Mouse (Mus musculus): Measurements from ENCODE around the gene Znfx1. TPM values are rescaled to one million over a fixed set of nuclear protein-coding genes. Genes with fewer than 3 reads are reported as not detected.

The Znfx1 gene
- total RNA-seq, 1 experiment from 2014 or later: 37.7 TPM

- peak; percentile 45 for DNase-seq
Observed at GRCm38 (mm10) chr2:166995021-166995795, 67.6 kb downstream of the Znfx1 start.

- DNase-seq: peak; percentile 28
Observed at GRCm38 (mm10) chr2:166991945-166992344, 70.9 kb downstream of the Znfx1 start.

- no peak for DNase-seq
Observed at GRCm38 (mm10) chr2:166990861-166991260, 72.0 kb downstream of the Znfx1 start.

Other genes starting within 250 kb of the Znfx1 start
- 59.1 and 61.2 TPM in 2 replicates for gene Cse1l, start 157.0 kb downstream of the Znfx1 start, total RNA-seq (2021)
- gene Stau1, start 66.7 kb downstream of the Znfx1 start, total RNA-seq (2021): 69.9 and 70.8 TPM in 2 replicates
- gene Ddx27, start 47.8 kb downstream of the Znfx1 start, total RNA-seq (2021): 34.6 and 43.0 TPM in 2 replicates
- 16.4 and 22.1 TPM in 2 replicates for gene Kcnb1, start 127.1 kb upstream of the Znfx1 start, total RNA-seq (2021)
- 17.1 and 20.4 TPM in 2 replicates for gene Ptgis, start 177.6 kb upstream of the Znfx1 start, total RNA-seq (2021)